Mouse (Mus musculus) MEL (cell line): ENCODE measurements around the gene Vsig8.

Source experiments
- CTCF ChIP-seq, 3 experiments: IDR thresholded peaks in 2 of 3; conservative IDR thresholded peaks in 1 of 3; 2 replicates each; pipeline ENCODE4 v1.5.1; 2011 to 2012; ENCODE audit warnings: low read length in 3 of 3, low read depth in 2 of 3, mild to moderate bottlenecking in 2 of 3, improper control_type of control experiment in 1 of 3, inconsistent platforms in 1 of 3, mixed read lengths in 1 of 3, moderate library complexity in 1 of 3; ENCODE audit not compliant: control insufficient read depth in 1 of 3, insufficient read depth in 1 of 3, poor library complexity in 1 of 3, severe bottlenecking in 1 of 3
- GATA1 ChIP-seq: IDR thresholded peaks from 2 replicates; pipeline ENCODE4 v1.6.1; 2011; ENCODE audit warnings: low read depth, low read length, improper control_type of control experiment
- HCFC1 ChIP-seq: IDR thresholded peaks from 2 replicates; pipeline ENCODE4 v1.6.1; 2012; ENCODE audit warnings: low read depth, mild to moderate bottlenecking, inconsistent platforms, low read length, improper control_type of control experiment, moderate library complexity
- JUND ChIP-seq: IDR thresholded peaks from 2 replicates; pipeline ENCODE4 v1.6.1; 2011; ENCODE audit warnings: low read depth, mild to moderate bottlenecking, improper control_type of control experiment, low read length
- MAX ChIP-seq: IDR thresholded peaks from 2 replicates; pipeline ENCODE4 v1.6.1; 2011; ENCODE audit warnings: low read length, improper control_type of control experiment
- MAZ ChIP-seq: IDR thresholded peaks from 2 replicates; pipeline ENCODE4 v1.6.1; 2012; ENCODE audit warnings: low read depth, mild to moderate bottlenecking, inconsistent platforms, low read length, improper control_type of control experiment
- POLR2A ChIP-seq, 2 experiments: IDR thresholded peaks; 2 replicates each; pipeline ENCODE4 v1.6.1; 2011 to 2012; ENCODE audit warnings: low read length in 2 of 2, mild to moderate bottlenecking in 2 of 2, control low read depth in 1 of 2, improper control_type of control experiment in 1 of 2, low read depth in 1 of 2, moderate library complexity in 1 of 2; ENCODE audit not compliant: control insufficient read depth in 1 of 2, insufficient read depth in 1 of 2, poor library complexity in 1 of 2
- POLR2AphosphoS2 ChIP-seq: IDR thresholded peaks from 2 replicates; pipeline ENCODE4 v1.6.1; 2011; ENCODE audit warnings: low read length, improper control_type of control experiment
- SIN3A ChIP-seq: IDR thresholded peaks from 2 replicates; pipeline ENCODE4 v1.6.1; 2012; ENCODE audit warnings: low read length, improper control_type of control experiment, inconsistent platforms
- SMC3 ChIP-seq: IDR thresholded peaks from 2 replicates; pipeline ENCODE4 v1.6.1; 2011; ENCODE audit warnings: low read depth, low read length, improper control_type of control experiment
- USF1 ChIP-seq: IDR thresholded peaks from 2 replicates; pipeline ENCODE4 v1.6.1; 2014; ENCODE audit warnings: low read depth, mild to moderate bottlenecking, inconsistent platforms, low read length, improper control_type of control experiment, moderate library complexity
- ZC3H11A ChIP-seq: IDR thresholded peaks from 2 replicates; pipeline ENCODE4 v1.6.1; 2012; ENCODE audit warnings: low read depth, mild to moderate bottlenecking, inconsistent platforms, low read length, improper control_type of control experiment

DNA sequence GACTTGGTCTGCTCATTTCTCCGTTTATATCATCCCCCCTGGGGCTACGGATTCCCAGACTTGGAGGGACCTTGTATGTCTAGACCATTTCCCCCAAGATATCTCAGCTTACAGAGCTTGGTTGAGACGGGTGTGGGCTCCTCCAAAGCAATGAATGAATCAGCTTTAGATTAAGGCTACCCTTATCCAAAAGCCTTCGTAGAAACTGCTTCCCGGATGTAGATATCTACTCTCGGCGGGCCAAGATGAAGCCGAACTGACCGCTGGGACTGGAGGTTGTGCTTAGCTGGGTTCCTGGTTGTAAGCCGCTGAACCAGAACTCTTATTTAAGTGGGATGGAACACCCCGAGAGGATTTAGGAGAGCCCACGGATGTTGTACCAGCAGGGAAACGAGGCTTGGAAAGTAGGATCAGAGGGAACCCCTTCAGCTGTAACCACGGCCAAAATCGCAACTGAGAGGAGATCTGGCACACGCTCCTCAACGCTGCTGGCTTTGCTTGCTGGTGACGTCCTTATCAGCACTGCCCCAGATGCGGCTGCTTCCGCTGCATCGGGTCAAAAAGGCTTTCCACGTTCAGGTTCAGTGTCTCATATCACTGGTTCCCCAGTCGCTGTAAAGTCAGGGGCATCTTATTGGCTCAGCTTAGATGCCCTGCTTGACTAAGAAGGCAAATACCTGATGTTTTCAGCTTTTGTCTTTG, 29.2 kb upstream of the Vsig8 start:
- no peak for TF ChIP-seq CTCF (IDR thresholded peaks at IDR 0.05 in 2 of 3, conservative IDR thresholded peaks at IDR 0.05 in 1 of 3; ENCODE audit: control insufficient read depth in 1 of 3, insufficient read depth in 1 of 3, low read depth in 2 of 3, low read length in 3 of 3, poor library complexity in 1 of 3, severe bottlenecking in 1 of 3)
- TF ChIP-seq POLR2A (IDR thresholded peaks at IDR 0.05; ENCODE audit: control insufficient read depth in 1 of 2, insufficient read depth in 1 of 2, low read depth in 1 of 2, low read length in 2 of 2, poor library complexity in 1 of 2) = 0 out of 4 replicates have a peak, but pooled peaks of 1 of the 2 experiments have one; percentile 23
- no peak for TF ChIP-seq MAZ
- no peak for TF ChIP-seq POLR2AphosphoS2
- no peak for TF ChIP-seq HCFC1
- TF ChIP-seq SMC3 = no peak
- TF ChIP-seq SIN3A = no peak
- TF ChIP-seq JUND = no peak
- no peak for TF ChIP-seq ZC3H11A
- TF ChIP-seq MAX = peak; percentile 59; the same call in 1 of the 2 replicates
- peak; percentile 96 for TF ChIP-seq GATA1
- no peak for TF ChIP-seq USF1
